Mouse (Mus musculus) left cerebral cortex, adult 11 months (tissue): ENCODE measurements around the gene Rbp4.

ENCODE experiments used
- DNase-seq: peaks from one replicate; pipeline ENCODE4 v3.0.0; 2022; ENCODE audit warnings: low spot score

Rbp4 gene

DNA sequence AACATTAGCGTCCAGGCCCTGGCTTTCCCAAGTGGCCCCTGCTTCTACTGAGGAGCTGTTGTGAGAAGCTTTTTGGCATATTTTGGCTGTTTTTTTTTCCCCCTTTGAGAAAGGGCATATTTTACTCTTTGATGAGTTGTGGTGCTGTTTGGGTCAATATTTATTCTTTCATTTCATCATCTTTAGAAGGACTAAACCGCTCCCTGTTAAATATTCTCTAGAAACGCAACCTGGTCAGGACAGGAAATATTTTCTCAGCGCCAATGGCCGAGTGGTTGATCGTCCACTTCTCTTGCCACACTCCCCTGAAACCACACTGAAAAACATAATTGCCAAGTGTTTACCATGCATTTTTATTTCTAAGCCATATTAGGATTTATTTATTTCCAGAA lies at the start of gene Rbp4:
Gene Rbp4, minus strand, starts transcription at position 63 of the 392 bp plus-strand sequence.
- no peak for DNase-seq

DNA sequence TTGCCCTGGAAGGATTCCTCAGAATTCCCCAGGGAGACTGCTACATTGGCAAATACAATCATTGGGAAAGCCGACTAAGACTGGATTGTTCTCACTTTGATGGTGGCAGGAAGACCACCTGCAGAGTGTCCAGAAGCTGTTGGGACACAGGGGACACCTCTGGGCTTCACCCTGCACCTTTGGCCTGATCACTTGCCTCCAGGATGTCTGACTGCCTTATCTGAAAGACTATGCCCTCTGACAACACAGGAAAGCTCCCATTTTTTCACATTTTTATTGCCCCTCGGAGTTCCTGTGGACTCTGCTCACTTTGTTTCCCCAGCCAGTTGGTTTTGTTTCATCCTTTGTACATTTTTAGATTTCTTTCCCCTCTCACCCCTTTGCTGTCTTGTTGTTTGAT lies 39.6 kb upstream of the Rbp4 start:
- no peak for DNase-seq

DNA sequence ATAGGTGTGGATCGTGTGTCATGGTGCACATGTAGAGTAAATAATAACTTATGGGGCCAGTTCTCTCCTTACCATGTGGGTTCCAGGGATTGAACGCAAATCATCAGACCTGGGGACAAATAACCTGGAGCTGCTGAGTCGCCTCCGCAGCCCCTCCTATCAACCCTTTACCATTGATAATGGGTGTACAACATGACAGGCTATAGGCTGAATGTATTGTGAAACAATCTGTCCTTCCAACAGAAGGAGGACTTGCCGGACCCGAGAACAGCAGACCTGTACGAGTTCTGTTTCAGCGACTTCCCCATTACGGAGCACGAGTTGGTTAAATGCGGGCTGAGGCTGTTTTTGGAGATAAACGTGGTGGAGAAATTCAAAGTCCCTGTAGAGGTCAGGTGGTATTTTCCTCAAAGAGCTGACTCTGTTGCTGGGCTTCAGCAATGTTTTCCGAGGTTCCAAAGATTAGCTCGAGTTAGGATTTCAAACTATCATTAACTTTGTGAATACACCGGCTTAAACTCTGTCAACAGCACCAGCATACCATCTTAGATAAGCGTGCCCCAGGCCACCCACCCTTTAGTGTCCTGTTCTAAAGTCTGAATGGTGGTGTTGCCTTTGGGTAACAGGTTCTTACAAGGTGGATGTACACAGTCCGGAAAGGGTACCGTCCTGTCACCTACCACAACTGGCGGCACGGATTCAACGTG lies 36.7 kb upstream of the Rbp4 start:
- DNase-seq: no peak

DNA sequence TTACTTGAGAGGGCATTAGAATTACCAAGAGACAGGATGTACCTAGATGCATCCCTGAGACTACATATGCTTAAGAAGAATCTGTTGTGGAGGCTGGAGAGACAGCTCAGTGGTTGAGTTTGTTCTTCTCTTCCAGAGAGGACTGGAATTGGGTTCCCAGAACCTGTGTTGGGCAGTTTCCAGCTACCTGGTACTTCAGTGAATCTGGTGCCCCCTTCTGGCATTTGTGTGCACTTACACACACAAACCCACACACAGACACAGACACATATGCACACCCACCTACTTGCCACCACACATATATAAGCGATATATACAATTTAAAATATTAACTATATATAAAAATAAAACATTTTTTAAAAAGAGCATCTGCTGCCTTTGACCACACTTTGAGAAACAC lies 31.2 kb upstream of the Rbp4 start:
- no peak for DNase-seq

DNA sequence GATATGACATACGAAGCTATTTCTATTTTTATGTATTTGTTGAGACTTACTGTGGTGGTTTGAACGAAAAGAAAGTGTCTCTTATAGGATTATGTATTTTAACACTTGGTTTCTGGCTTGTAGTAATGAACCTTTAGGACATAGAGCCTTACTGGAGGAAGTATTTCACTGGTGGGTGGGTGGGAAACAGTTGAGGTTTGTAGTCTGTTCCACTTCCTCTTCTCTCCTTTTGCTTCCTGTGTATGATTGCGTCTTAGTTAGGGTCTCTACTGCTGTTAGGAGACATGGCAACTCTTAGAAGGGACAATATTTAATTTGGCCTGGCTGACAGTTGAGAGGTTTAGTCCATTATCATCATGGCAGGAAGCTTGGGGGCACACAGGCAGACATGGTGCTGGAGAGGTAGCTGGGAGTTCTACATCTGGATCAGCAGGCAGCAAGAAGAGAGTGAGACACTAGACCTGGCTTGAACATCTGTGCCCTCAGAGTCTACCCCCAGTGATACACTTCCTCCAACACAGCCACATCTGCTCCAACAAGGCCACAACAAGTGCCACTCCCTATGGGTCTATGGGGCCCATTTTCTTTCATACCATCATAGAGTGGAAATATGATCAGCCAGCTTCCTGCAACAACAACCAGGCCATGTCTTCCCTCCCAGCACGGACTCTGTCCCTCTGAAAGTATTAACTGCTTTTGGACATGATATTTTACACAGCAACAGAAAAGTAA lies 18.6 kb upstream of the Rbp4 start:
- no peak for DNase-seq

DNA sequence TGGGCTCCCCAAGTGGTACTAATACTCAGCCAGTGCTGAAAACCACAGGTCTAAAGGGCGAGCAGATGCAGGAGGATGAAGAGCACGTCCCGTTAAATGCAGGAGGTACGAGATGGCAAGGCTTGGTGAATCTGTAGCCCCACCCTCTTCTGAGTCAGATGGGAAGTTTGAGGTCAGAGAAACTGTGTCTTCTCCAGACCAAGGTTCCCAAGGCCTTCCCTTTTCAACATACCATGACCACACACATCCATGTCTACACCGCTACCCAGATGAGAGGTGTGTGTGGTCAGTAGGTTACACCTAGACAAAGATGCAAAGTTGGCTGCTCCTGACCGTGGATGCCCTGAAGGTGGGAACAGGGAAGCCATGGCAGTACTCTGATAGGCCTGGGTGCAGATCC lies 9.7 kb upstream of the Rbp4 start:
- no peak for DNase-seq

DNA sequence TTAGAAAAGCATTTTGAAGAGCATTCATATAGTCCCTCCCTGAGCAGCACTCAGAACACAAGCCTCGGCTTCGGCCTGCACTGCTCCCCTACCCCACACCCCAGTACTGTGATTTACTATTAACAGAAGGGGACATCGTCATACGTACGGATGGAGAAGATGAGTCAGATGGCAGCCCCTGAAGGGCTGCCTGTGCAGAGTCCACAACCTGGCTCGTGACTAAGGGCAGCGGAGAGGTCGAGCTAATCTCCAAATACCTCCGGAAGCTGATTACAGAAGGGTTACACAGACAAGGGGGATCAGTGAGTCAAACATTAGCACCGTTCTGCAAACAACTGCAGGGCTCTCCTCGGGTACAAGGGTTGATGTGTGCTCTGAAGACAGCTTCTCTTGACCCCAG lies 8.9 kb upstream of the Rbp4 start:
- no peak for DNase-seq

DNA sequence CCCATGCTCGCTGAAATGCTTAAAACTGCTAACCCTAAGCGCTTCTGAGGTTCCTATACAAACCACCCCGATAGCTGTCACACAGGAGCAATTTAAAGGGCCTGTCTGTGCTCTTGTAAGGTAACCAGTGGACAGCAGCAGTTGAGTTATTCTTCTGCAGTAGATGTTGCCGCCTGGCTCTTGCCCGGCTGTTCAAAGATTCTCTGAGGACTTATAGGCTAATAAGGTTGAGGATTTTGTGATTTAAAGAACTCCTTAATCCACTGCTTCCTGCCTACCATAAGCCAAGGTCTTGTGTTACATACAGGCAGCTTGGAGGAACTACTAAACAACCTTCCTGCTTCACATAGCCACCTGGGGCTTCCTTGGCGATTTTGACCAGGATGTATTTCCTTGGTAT lies 7.4 kb upstream of the Rbp4 start, which contains the start of gene Pde6c:
Gene Pde6c, plus strand, starts transcription at position 301 of the 400 bp plus-strand sequence.
- no peak for DNase-seq

DNA sequence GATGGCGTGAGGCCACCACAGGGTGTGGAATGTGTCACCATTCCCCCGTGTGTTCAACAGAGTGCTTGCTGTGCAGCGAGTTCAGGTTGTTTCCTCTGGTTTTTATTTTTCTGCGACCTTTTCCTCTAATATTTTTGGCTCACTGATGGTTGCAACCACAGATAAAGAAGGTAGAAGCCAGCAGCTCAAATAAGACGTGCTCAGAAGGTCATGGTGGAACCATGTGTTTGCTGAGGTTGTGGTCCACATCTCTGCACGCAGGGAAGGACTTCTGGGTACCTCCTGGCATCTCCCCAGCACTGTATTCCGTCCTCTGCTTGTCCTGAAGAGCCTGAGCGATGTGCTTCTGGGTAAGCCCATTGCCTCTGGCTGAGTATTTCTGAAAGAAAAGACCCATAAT lies 1.6 kb upstream of the Rbp4 start:
- no peak for DNase-seq

DNA sequence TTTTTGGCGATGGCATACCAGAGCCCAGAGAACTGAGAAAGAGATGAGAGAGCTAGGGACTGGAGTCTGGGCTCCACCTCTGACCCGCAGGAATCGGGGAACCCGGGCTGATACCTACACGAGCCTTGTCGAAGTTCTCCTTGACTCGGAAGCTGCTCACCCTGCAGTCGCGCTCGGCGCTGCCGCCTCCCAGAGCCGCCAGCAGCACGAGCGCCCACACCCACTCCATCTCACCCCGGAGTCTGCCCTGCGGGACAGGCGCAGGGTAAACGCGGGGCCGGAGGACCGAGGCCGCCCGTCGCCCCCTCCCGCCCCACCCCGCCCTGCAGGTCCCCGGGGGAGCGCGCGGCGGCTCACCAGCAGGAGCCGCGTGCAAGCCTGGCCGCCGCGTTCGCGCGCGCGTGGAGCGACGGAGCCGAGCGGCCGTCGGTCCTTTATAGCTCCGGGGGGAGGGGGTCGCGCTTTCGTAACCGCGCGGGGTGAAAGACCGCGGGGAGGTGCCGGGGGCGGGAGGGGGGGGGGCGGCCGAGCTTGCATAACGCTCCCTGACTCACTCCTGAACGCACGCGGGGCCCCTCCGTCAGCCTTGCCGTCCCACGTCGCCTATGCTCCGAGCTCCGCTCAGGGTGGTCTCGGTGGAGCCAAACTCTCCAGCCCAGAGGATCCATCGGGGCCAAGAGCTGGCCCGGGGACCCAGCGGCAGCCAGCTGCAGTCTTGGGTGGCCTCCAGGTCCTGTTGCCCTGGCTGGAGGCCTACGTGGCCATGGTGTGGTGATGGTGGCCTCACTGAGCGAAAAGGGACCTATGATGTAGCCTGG lies 471 bp downstream of the Rbp4 start:
- DNase-seq: no peak

DNA sequence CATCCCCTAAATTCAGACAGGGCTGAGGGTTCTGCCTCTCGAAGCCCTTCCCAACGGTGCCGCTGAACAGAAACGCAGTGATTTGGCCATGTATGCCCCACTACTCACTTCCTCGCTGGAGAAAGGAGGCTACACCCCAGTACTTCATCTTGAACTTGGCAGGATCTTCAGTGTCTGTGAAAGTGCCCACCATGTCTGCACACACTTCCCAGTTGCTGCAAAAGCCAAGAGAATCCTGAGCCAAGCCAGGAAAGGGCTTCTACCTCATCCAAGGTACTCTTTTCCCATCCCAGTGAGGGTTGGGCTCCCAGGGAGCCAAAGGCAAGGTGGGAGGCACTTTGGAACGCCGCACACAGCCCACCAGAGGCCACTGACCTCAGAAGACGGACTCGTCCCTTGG lies 1.2 kb downstream of the Rbp4 start:
- no peak for DNase-seq

DNA sequence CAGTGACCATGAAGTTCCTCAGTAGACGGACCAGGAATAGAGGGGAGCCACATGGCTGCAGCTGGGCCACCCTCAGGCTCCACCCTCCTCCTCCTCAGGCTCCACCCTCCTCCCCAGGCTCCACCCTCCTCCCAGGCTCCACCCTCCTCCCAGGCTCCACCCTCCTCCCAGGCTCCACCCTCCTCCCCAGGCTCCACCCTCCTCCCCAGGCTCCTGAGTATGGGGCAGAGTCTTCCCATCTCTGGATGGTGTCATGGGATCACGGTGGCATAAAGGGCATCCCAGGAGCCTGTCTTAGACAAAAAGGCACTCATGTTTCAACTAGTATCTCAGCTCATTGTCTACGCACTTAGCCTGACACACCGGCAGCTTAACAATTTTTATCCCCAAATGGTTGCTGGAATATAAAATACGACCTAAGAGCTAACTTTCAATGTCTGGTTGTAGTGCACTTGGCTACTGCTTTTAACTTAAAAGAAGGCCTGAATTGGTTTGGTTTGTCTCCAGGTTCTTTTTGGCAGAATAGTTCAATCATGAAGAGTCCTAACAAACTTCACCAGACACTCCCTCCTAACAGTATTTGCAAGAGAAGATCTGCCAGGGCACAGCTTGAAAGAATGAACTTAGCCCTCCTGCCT lies 4.8 kb downstream of the Rbp4 start:
- no peak for DNase-seq

DNA sequence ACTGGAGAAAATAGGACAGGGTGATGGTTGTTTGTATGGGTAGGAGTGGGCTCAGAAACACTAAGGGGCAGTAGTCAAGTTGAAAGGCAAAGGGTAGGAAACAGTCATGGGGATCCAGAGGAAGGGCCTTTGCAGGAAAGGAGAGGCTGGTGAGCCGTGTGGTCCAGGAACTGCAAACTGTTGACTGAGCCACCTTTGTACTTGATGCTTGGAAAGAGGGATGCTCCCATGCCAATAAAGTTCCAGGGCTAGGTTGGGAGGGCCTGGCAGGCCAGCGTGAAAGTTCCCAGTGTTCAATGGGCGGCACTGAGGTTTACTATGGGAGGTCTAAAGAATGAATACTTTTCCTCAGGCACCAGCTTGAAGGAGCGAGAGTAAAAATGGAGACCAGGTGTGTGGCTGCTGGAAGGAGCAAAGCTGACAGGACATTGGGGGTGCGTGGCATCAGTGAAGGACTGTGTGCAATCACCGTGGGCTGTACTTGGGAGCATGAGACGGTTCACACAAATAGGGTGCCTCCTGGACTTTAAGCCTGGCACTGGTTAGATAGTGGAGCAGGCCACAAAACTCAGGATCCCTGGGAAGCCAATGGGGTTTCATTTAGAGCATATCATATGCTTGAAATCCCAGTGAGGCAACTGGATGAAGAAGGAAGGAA lies 10.1 kb downstream of the Rbp4 start:
- no peak for DNase-seq

DNA sequence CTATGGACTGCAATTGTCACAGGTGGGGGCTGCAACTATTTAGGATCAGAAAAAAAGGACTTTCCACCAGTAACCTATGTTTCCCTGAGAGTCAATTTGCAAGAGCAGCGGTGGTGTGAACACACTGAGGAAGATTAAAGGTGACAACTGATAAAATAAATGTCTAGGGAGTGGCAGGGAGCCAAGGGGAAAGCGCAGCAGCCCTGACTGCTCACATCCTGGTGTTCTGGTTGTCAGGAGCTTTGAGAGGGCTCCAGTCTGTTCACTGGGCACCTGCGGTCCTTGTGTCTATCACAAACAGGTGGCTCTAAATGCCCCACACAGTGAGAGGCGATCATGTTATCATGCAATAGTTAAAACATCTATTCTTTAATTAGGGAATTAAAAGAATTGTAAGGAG lies 12.5 kb downstream of the Rbp4 start:
- no peak for DNase-seq

DNA sequence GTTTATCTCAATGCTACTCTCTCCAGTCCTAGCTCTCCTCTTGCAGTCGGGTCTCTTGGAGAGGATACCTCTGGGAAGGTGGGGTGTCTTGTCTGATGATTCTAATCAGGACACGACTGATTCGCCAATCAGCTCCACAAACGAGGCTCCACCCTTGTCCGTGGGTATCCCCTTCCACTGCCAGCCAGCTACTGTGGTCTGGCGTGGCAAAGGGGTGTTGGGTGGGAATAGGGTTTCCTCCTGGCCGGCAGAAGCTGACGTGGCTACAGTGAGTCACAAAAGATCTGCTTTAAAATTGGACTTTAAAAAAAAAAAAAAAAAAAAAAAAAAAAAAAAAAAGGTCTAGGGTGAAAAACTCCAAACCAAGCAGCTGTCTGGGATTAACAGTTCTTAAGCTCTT lies 14.0 kb downstream of the Rbp4 start:
- no peak for DNase-seq

DNA sequence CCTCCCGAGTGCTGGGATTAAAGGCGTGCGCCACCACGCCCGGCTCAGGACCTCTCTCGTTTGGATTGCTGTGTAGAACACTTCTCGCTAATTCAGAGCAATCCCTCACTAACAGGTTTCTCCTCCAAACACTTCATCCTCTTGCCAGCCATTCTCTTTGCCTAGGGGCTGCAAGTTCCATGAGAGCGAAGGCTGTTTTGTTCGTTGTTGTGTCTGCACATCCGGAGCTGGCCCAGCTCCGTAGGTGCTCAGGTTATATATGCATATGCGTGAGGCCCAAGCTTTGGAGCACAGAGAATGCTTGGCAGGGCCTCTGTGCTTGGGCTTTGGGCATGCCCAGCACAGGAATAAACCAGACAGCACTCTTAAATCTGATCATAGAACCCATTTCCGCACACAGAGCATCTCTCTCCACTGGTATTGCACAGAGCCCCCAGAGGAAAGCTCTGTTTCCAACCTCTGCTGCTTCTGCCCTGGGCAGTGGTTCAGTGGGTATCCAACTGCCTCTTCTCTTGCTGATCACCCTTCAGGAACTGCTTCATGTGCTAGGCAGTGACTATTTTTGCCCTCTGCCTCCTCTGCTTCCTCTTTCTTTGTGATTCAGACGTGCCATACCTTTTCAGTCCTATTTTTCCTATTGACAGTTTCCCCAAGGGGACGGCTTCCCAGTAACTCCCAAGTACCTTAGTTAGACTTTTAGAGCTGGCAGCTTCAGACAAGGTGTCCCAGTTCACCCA lies 15.4 kb downstream of the Rbp4 start:
- DNase-seq: no peak

DNA sequence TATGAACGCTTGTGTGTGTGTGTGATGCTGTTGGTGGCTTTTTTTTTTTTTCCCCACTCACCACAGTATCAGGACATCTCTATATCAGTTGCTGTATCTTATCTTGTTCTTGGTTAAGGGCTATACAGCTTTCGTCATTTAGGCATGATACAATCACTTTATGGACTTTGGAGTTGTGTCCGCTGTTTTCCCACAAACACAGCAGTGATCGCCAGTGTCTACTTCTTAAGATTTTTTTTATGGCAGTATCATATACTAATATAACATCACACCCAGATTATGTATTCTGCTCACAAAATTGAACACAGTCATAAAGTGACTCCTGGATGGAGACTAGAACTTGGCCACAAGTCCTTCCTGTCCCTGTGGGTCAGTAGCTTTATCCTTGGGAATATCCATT lies 17.2 kb downstream of the Rbp4 start:
- DNase-seq: no peak

DNA sequence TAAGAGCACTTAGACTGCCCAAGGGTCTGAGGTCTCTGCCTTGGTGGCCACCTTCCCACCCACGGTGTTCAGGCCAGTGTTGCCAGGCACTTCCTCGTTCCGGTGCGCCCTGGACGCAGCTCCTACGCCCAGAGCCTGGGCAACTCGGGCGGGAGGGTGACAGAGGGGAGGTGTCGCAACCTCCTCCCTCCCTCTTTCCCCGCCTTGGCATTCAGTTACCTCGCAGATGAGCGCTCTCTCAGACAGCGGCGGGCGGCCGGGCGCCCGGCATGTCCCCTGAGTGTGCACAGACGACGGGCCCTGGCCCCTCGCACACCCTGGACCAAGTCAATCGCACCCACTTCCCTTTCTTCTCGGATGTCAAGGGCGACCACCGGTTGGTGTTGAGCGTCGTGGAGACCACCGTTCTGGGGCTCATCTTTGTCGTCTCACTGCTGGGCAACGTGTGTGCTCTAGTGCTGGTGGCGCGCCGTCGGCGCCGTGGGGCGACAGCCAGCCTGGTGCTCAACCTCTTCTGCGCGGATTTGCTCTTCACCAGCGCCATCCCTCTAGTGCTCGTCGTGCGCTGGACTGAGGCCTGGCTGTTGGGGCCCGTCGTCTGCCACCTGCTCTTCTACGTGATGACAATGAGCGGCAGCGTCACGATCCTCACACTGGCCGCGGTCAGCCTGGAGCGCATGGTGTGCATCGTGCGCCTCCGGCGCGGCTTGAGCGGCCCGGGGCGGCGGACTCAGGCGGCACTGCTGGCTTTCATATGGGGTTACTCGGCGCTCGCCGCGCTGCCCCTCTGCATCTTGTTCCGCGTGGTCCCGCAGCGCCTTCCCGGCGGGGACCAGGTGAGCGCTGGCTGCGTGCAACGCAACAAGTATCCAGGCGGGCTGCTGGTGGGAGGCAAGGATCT lies 28.0 kb downstream of the Rbp4 start, which contains the start of gene Ffar4:
Gene Ffar4, plus strand, starts transcription at position 214 of the 901 bp plus-strand sequence.
- no peak for DNase-seq

DNA sequence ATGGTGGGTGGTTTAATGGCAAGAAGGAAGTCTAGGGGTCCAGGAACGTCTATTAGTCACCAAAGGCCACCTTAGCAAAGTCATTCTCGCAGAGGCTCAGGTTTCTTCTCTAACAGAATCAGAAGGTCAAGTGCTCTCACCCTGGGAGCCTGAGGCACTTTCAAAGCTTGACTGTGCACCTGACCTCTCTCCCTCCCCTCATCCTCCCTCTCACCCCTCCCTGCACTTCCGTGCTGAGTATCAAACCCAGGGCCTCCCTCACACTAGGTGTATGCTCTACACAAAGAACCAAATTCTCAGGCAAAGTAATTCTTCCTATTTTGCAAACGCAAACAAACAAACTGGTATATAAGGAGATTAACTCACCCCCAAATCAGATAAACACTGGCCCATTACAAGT lies 28.9 kb downstream of the Rbp4 start:
- no peak for DNase-seq

DNA sequence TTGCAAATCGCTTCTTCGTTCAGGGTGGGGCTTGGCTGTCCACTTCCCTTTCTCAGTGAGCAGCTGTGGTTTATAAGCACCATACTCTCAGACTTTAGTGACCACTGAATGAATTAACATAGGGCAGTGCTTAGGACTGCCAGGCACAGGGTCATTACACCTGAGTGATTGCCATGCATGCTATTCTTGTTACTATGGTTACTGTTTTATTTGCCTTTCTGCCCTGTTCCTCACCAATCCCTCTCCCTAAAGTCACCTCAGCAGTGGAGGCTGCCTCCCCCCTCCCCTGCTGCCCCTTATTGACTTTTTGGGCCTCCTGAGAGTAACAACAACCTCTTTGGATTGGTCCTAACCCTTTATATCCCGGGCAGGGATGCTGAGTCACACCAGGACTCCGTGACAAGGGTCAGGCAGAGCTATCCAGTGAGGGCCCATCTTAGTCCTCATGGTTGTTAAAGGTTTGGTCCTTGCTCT lies 33.5 kb downstream of the Rbp4 start:
- no peak for DNase-seq
